Mouse (Mus musculus) cerebellum, postnatal 25 days (tissue): ENCODE measurements around the gene Irf5.
A peak's percentile ranks its signal among the peaks of the same experiment; 100 is the strongest.

Source experiments
- DNase-seq, 2 experiments: peaks; one replicate each; pipeline ENCODE4 v3.0.0; 2021; ENCODE audit warnings: mixed read lengths in 2 of 2

Gene Irf5

GRCm38 (mm10) chr6:29526281-29527251, at the start of gene Irf5:
Irf5 (plus strand) TSS chr6:29526625.
- DNase-seq, result peak; percentile 17 to 34

GRCm38 (mm10) chr6:29482691-29483090, 43.7 kb upstream of the Irf5 start:
- no peak for DNase-seq

GRCm38 (mm10) chr6:29484716-29485559, 41.5 kb upstream of the Irf5 start:
- peak; percentile 69 to 84 for DNase-seq

- DNase-seq, result no peak
Observed at GRCm38 (mm10) chr6:29485951-29486350, 40.5 kb upstream of the Irf5 start.

- no peak for DNase-seq
Observed at GRCm38 (mm10) chr6:29494101-29494500, 32.3 kb upstream of the Irf5 start.

GRCm38 (mm10) chr6:29496270-29496669, 30.2 kb upstream of the Irf5 start:
- no peak for DNase-seq

GRCm38 (mm10) chr6:29497791-29498190, 28.6 kb upstream of the Irf5 start:
- DNase-seq, result no peak

- no peak for DNase-seq
Observed at GRCm38 (mm10) chr6:29500177-29500576, 26.2 kb upstream of the Irf5 start.

GRCm38 (mm10) chr6:29500810-29501209, 25.6 kb upstream of the Irf5 start:
- no peak for DNase-seq

- DNase-seq, result no peak
Observed at GRCm38 (mm10) chr6:29501599-29501998, 24.8 kb upstream of the Irf5 start.

GRCm38 (mm10) chr6:29505493-29505892, 20.9 kb upstream of the Irf5 start:
- no peak for DNase-seq

GRCm38 (mm10) chr6:29506834-29507233, 19.6 kb upstream of the Irf5 start:
- no peak for DNase-seq

- DNase-seq, result no peak
Observed at GRCm38 (mm10) chr6:29507447-29508309, 18.7 kb upstream of the Irf5 start, which contains the start of gene Kcp. Kcp (minus strand) TSS chr6:29507952.

GRCm38 (mm10) chr6:29509086-29509485, 17.3 kb upstream of the Irf5 start:
- no peak for DNase-seq

- DNase-seq, result no peak
Observed at GRCm38 (mm10) chr6:29513284-29513683, 13.1 kb upstream of the Irf5 start.

- peak in 1 of 2 experiments; percentile 56 for DNase-seq
Observed at GRCm38 (mm10) chr6:29517139-29517538, 9.3 kb upstream of the Irf5 start.

- no peak for DNase-seq
Observed at GRCm38 (mm10) chr6:29522626-29523300, 3.7 kb upstream of the Irf5 start.

GRCm38 (mm10) chr6:29523301-29524033, 3.0 kb upstream of the Irf5 start:
- no peak for DNase-seq

GRCm38 (mm10) chr6:29524034-29524489, 2.4 kb upstream of the Irf5 start:
- no peak for DNase-seq

GRCm38 (mm10) chr6:29525256-29525655, 1.2 kb upstream of the Irf5 start:
- no peak for DNase-seq
